Mouse (Mus musculus): Measurements from ENCODE around the gene Irak3.

GRCm38 (mm10) chr10:120204591-120205210 lies 2.8 kb upstream of the Irak3 start:
- TF ChIP-seq CTCF (conservative IDR thresholded peaks at IDR 0.05; ENCODE audit: low read length) (no peak), NANOG (IDR thresholded peaks at IDR 0.05; ENCODE audit: borderline replicate concordance, low read length) (no peak), POU5F1 (IDR thresholded peaks at IDR 0.05; ENCODE audit: borderline replicate concordance, low read length) (no peak)
